Mouse (Mus musculus) thymus, postnatal 14 days (tissue): ENCODE data around the gene St8sia2.
"Not testable (repeated sequence)": the region's sequence is repeated elsewhere in the genome, so short reads cannot be mapped to it uniquely, and the experiment has no call there.

Experiments
- DNase-seq: peaks from one replicate; pipeline ENCODE4 v3.0.0; 2021

St8sia2 gene

DNA sequence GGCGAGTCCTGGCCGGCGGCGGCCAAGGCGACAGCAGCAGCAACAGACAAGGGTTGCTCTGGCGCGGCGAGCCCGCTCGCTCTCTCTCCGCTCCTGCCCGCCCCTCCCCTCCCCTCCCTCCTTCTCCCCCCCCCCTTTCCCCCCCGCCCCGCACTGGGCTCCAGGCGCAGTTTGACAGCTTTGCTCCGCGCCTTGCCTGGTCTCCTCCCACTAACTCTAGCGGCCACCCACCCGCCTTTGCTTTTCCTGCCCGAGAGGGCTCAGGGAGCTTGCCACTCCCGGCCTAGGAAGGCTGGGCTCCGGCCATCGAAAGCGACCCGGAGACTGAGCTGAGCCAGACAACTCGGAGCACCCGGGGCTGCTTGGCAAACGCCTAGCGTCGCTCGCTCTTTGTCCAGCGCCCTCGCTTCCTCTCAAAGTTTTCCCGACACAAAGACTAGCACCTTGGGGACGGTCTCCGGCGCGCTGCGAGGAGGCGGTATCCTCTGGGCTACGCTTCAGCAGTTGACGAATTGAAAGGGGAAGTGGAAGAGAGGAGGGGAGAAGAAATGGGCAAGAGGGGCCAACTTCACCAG, at the start of gene St8sia2:
TSS of gene St8sia2 (minus strand) at position 90 of the 575 bp plus-strand sequence.
- DNase-seq, result no peak

DNA sequence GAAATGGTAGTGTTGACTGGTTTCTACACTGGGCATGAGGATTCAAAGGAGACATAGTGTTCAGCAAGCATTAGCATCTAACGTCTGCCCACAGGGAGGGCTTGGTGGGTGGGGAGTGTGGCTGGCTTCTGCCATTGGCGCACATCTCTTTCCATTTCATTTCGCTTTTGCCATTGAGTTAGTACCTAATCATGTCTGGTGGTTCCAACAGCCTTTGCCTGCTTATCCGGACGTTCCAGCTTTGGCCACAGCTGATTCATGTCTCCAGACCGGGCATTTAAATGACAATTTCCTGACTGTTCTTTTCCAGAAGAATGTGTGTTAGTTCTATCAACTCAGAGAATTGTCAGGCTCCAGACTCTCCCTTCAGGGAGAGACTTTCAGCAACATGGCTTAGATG, 47.6 kb upstream of the St8sia2 start:
- no peak for DNase-seq

DNA sequence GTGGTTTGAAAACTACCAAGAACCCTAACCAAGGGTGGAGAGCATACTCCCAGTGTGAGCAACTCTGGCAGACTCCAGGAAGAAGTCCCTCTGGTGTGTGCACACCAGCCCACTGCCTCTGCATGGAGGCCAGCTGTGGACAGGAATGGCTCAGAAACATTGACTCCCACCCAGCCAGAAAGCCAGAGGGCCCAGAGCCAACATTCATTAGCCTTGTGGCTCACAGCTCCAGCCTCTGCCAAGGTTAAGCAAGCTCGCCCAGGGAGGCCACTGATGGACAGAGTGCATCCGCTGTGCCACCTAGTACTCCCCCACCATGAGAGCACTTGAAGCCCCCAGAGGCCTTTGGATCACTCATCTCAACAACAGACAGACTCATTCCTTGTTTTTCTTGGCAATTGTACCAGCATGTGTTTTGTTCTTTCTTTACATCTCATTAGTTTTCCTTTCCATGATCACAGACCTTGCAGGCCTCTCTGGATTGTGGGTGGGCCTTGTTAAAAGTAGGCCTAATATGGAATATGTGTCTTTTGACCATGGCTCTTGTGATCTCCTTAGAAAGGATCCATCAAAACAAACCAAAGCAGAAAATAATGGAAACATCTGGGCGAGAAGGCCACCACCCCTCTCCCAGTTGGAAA, 46.9 kb upstream of the St8sia2 start:
- no peak for DNase-seq

DNA sequence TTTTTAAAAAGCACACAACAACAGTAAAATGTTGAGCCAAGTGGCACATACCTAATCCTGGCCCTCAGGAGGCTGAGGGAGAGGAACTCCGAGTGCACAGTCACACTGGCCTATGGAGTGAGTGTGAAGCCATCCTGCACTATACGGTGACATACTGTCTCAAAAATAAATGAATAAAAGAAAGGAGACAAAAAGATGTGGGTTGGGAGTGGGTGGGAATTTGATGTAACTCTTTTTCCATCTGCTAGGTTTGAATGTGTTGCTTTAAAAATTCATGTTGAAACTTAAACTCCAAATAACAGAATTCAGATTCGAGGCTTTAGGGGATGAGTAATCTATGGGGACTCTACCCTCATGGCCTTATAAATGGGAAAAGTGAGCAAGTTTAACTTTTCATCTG, 46.2 kb upstream of the St8sia2 start:
- DNase-seq, result no peak

DNA sequence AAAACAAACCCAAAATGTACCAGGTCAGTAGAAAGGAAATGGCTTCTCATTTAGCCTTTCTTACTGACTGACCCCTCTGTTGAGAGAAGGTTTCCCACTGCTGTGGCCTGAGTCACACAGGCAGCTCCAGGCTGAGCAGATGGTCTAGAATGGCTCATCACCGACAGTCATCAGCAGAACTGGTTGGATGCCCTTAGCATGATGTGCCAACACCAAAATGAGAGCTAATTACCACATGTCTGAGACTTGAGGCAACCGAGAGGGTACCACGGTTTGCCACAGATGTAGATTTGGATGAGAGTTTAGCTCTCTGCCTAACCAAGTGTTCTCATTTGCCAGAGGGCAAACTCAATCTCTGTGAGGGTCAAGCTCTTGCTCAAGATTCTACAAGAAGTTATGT, 42.3 kb upstream of the St8sia2 start:
- no peak for DNase-seq

DNA sequence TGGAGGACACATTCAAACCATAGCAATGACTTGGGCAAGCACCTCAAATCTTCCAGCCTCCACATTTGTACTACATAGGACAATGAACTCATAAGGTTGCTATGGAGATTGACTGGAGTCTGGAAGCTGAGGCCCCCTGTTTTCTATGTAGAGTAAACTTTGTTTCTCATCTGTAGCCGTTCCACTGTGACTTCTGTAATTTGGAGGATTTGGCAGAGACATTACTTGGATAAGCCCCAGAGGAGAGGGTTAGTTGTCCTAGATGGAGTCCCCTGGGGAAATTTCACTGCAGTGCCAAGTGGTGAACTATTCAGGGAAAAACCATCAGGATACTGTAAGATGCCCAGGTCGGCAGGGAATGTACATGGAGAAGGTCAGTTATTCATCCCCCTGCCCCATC, 34.1 kb upstream of the St8sia2 start:
- DNase-seq, result no peak

DNA sequence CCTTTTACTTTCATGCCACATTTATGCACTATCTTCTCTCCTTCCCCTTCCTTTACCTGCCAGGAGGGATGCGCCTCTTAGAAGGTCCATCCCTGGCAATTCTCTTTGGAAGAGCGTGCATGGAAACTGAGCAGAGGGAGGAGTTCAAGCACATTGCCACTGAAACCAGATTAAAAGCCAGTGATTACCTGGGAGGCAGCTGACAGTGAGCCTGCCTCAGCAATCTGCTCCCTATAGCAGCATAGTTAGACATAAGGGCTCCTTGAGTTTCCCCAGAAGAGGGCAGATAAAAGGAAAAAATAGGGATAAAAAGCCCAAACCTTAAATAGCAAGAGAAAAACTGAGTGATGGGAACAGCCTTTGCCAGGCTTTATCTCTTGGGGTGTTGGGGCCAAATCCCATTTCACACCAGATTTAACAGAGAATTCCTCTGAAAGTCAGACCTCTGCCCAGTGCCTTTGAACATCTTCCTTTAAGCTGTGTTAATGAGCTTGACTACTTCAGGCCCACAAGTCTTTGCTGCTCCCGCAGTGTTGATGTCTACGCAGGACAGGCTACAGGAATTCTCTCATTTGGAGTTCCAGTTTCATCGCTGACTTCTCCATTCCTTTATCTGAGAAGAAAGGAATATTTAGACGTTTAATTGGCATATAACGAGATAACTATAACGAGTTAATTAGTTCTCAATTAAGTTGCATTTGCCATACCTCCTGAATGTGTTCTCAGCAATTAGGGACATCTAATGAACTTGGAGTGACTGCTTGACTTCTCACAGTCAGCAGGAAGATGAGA, 31.9 kb upstream of the St8sia2 start:
- DNase-seq, result no peak

DNA sequence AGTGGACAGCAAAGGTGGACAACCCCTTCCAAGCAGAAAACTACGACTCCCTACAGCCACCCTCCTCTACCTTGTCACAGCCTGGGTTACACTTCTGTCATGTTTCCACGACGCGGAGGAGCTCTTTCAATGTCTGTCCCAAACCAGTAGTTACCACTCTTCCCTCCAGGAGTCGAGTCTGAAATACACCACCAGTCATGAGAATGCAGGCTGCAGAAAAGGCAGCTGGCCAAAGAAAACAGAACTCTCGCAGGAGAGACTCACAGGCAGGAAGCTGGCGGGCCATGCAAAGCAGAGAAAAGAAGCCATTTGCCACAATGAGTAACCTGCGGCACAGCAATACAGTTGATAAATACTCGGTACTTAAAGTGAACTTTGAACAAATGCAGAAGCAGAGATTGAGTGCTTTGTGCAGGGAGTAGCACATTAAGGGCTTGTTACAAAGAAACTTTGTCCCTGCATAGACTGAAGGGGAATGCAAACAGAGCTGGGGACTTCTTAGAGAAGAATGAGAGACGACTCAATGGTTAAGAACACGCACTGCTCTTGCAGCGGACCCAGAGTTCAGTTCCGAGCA, 30.2 kb upstream of the St8sia2 start:
- no peak for DNase-seq

DNA sequence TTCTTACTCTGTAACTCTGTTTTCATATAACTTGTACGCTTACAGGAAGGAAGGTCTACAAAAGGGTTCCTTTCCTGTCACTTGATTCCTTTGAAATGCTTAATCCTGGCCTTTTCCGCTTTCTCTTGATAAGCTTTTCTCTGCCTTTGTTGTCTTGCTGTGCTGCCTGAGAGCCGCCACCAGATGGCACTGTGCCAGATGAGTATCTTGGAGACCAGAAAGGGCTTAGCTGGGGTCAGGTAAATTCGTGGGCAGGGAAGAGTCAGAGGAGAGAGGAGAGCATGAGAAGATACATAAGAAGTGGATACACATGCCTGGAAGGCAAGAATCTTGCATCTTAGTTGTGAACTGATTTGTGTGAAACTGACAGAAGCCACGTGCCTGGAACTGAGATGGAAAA, 11.5 kb upstream of the St8sia2 start:
- DNase-seq, result peak; percentile 68

DNA sequence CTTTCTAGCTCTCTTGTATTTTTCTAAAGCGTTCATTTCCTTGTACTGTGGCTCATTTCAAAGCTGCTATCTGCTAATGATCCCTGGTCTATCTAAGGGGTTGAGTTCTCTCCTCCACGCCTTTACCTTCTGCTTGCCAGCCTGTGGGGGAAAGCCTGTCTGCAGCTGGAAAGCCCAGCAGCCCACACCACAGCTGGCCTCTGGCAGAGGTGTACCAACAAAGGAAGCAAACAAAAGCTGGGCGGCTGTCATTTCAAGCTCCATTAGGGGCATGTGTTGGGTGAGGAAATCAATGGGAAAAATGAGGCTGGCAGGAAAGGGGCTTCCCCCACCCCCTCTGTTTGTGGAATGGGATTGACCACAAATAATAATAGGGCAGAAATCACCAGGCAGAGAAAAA, 10.7 kb upstream of the St8sia2 start:
- no peak for DNase-seq

DNA sequence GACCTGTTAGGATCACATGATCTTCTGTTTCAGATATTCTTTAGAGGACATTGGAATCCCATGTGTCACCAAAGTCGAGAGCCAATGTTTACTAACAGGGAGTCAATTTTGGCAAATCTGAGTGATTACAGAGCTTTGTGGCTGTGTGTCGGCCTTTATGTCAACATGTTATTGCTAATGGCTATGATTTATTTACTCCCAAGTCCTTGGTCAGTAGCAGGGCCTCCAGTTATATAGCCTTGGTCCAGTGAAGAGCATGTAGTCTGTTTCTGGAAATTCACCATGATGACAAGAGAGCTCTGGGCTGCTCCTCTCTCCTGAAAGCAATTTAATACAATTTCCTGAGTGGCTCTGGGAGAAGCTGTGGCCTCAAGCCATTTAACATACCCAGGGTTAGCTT, 9.1 kb upstream of the St8sia2 start:
- DNase-seq, result no peak

DNA sequence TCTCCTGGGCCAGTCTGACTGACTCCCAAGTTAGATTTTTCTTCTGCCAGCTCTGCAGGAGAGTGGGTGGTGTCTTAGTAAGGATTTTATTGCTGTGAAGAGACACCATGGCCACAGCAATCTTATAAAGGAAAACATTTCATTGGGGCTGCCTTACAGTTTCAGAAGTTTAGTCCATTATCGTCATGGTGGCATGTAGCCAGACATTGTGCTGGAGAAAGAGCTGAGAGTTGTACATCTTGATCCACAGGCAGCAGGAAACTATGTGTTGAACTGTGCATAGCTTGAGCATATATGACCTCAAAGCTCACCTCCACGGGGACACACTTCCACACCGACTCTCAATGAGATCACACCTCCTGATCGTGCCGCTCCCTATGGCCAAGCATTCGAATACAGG, 8.3 kb upstream of the St8sia2 start:
- no peak for DNase-seq

DNA sequence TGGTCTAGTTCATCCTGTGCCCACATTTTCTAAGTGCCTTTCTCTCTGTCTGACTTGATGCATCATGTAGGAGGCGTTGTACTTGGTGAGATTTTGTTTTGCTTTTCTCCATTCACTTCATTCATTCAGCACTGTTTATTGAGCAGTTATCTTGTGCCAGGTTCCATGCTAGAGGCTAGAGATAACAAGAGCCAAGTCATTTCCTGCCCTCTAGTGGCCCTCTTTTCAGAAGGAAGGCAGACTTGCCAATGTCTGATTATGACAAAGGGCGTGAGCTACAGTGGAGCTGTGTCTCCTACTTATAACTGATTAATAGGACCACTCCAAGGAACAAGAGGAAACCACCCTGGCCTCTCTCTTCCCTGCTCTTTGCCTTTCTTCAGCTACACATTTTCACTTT, 3.1 kb upstream of the St8sia2 start:
- no peak for DNase-seq

DNA sequence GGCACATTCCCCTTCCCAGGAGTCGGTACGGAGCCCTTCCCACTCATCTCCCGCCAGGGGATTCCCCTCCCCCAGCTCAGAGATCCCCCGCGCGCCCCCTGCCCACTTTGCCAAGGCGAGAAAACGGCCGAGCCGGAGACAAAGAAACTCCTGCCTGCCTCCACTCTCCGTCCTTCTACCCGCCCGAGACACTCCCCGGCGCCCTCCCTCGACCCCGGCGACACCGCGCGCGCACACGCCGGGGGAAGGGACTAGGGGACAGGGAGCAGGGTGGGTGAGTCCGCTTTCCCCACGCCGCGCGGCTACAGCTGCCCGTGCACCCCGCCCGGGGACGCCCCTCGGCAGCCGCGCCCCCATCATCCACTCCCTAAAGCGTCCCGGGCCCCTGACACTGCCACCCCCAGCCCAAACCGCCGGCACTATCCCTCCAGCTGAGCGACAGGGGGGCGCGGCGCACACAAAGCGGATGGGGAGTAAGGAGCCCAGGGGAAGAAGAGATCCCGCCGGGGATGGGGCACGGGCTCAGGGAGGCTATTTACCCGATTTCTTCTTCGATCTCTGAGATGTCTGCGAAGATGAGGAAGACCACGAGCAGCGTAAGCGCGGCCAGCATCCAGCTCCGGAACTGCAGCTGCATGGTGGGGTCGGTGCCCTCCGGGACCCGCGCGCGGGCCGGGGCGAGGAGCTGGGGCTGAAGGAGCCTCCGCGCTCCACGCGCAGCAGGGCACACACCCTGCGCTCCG, 461 bp downstream of the St8sia2 start:
- DNase-seq, result no peak

DNA sequence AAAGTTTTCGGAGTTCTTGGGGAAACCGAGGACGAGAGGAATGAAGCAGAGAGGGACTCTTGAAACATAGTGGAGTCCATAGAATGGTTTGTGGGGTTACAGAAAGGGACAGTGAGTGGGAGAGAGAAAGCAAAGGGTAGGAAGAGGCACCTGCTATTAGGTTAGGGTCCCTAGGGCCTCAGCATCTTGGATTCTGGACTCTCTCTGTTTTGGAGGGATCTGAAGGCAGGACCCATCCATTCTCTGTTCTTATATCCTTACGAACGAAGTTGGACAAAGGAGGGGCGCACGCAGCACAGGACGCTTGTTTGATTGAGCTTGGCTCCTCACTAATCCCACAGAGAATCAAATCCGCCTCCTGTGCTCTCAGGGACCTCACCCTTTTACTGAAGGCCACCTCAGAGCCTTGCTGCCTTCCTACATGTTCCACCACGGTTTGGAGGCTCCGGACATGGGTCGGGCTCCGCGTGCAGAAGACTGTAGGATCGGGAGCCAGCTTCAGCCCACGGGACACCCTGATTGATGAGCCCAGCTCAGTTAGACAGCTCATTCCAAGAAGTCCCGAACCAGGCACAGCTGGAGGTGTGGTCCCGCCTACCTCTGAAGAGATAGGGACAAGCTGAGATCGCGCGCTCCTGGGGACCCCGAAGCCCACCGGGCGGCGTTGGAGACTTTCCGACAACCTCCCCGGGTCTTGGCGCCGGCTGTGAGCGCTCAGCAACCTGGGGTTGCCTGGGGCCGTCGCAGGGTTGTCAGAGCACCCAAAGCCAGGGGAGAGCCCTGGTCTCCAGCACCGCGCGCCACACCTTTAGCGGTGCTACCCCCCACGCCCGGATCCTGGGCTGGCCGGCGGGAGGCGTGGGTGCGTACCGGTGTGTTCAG, 1.3 kb downstream of the St8sia2 start:
- DNase-seq, result no peak

DNA sequence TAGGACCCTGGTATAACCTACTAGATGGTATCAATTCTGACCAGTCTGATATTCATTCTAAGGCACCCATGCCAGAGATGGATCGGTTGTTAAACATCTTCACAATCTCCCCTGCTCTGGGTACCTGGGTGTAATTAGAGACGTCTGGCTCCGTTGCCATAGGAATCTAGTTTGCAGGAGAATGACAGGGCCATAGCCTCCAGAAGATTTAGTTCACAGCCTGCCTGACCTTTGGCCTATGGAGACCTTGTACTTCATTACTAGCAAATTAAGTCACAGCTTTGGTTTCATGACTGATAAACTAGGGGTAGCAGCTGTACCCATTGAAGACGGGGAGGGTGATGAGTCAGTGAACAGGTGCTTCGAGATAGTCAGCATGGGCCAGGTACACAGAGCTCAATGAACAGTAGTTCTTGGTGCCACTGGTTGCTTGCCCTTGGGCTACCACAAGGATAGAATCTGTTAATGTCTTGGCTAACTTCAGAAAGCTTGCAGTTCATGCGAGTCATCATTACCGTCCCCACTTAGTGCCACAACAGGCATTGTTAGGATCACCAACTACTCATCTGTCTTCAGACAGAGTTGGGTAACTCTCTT, 4.4 kb downstream of the St8sia2 start:
- no peak for DNase-seq

DNA sequence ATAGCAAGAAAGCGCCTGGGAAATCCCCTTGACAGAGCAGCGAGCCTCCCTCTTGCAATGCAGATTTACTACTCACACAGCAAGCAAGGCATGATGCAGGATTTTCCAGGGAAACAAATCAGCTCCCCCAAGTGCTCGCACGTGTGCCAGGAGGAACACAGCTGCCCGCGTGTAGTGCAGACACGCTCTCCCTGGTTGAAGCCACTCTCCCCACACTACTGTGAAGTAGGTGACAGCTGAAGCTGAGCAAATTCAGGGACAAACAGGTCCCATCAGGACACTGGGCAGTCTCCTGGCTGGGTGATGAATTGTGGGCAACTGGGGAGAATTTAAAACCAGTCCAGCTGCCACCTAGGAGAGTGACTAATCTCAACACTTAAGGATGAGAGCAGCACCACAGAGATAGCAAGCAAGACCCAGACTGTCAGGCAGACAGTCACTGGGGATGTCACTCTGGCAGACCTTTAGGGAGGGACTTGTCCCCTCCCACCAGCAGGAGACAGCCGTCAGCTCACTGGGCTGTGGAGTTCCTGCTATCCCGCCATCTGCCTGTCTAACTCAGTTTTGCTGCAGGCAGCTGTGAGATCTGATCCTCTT, 6.6 kb downstream of the St8sia2 start:
- DNase-seq, result no peak

DNA sequence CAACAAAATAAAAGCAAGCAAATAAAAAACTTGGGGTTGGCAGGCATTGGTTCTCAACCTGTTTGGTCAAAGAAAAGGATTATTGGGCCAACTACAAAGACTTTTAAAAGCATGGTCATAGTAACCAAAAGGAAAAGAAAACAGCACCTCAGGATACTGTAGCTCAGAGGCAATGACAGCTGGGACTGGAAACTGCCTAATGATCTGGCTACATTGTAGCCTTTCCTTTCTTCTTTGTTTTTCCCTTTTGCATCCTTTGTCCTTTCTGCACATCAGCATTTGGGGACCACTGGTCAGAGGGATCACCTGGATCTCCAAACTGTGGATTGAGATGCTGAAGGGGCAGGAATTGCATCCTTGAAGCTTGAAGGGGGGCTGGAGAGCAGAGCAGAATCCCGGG, 7.1 kb downstream of the St8sia2 start:
- DNase-seq, result no peak

DNA sequence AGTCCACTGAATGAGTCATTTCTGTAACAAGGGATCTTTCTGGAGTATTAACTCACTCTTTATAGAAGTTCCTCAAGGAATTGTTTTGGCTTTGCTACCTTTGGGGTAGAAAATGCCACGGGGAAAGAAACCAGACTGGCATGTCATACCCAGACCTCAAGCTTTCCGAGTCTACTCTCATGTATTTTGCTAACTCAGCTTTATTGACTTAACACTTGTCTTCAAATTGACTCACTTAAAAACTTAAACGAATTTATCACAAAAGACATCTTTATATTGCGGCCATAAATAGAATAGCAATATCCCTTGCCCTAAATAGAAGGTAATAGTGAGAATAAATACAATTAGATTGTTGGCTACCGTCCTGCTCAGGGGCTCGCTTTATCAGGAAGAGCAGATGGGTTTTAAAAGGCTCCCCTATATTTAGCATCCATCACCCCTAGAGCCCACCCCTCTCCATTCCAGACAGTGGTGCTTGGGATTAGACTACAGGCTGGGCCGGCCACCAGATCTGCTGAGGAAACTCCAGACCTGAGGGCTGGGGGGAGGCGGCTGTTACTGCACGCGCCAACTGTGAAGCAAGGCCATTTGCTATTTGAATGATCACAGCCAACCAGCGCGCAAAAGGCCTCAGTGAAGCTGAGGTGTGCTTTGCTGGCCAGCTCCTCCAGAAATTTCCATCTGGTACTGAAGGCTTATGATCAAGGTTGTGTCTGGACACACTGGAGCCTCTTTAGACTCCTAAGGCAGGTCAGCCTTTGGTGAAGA, 12.6 kb downstream of the St8sia2 start:
- DNase-seq, result no peak

DNA sequence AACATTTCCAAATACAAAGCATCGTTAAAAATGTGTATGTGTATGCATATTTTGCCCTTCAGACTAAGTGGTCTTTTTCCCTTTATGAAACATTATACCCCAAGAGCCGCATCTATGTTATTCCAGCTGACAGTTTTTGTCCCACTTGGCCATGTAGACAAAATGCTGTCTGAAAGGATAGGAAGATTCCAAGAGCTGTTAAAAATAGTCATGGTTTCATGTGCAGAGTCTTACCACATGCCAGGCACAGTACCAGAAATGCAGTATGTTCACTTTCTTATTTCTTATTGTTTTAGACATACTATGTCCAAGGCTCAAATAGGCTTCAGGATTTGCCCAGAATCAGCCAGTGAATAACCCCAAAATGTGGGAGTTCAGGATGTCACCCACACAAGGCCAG, 24.1 kb downstream of the St8sia2 start:
- DNase-seq, result no peak

DNA sequence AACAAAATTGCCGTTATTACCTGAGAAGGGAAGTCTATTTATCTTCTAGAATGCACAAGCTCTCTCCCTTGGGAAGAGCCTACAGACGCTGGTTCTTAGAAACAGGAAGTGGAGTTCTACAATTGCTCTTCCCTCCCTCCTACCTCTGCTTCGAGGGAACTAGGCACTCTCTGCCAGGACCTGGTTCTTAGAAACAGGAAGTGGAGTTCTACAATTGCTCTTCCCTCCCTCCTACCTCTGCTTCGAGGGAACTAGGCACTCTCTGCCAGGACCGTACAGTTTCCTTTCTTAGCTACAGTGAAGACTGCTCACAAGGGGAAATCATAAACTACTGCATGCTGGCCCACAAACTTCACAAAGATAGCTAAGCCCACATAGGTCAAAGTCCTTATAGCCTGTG, 41.3 kb downstream of the St8sia2 start:
- not testable (repeated sequence) for DNase-seq
